Mouse (Mus musculus) forebrain, embryonic 13.5 days (tissue): ENCODE data around the gene Phf7. TPM values are rescaled to one million over a fixed set of nuclear protein-coding genes. Genes with fewer than 3 reads are reported as not detected.

Experiments used
- ATAC-seq: fragments of 200-750 bp; cut with Nextera tagmentation; 2 replicates; pipeline ENCODE4 v1.8.0; 2017
- H3K27ac ChIP-seq: fragments of 300-500 bp; sonication (generic); 2 replicates; pipeline ENCODE4 v1.5.1; 2015; ENCODE audit warnings: inconsistent platforms, mild to moderate bottlenecking, moderate library complexity
- H3K27me3 ChIP-seq: fragments of 300-500 bp; sonication (generic); 2 replicates; pipeline ENCODE4 v1.6.1; 2015; ENCODE audit warnings: mild to moderate bottlenecking, inconsistent platforms
- H3K36me3 ChIP-seq: fragments of 300-500 bp; sonication (generic); 2 replicates; pipeline ENCODE4 v1.6.1; 2015; ENCODE audit warnings: mild to moderate bottlenecking, inconsistent platforms; ENCODE audit not compliant: poor library complexity, severe bottlenecking
- H3K4me1 ChIP-seq: fragments of 300-500 bp; sonication (generic); 2 replicates; pipeline ENCODE4 v1.6.1; 2015; ENCODE audit warnings: inconsistent platforms
- H3K4me2 ChIP-seq: fragments of 300-500 bp; sonication (generic); 2 replicates; pipeline ENCODE4 v1.6.1; 2015; ENCODE audit warnings: inconsistent platforms, mild to moderate bottlenecking, moderate library complexity
- H3K4me3 ChIP-seq: fragments of 300-500 bp; sonication (generic); 2 replicates; pipeline ENCODE4 v1.5.1; 2015; ENCODE audit warnings: mild to moderate bottlenecking, inconsistent platforms
- H3K9ac ChIP-seq: fragments of 300-500 bp; sonication (generic); 2 replicates; pipeline ENCODE4 v1.6.1; 2015; ENCODE audit warnings: mild to moderate bottlenecking, inconsistent platforms
- H3K9me3 ChIP-seq: fragments of 300-500 bp; sonication (generic); replicated peaks from 2 replicates; pipeline ENCODE4 v1.6.1; 2016; ENCODE audit warnings: inconsistent platforms
- WGBS: fragments of 180-500 bp; shearing (Covaris S2); methylation state at CpG from one replicate; pipeline ENCODE4 v1.1.7; 2015; 5-methylcytosine and 5-hydroxymethylcytosine counted together
- polyA plus RNA-seq: library from polyadenylated mRNA; unstranded; fragments of >200 nt; fragmentation: Nextera tagmentation; extraction: Ambion mirVana; gene quantifications from 2 replicates; pipeline ENCODE4 v1.2.1, GENCODE M21; 2015

The Phf7 gene
- polyA plus RNA-seq, 1 experiment from 2014 or later: 14.7 TPM

- Histone ChIP-seq H3K9me3 (no peaks in the 10 kb centered on the region), H3K4me3 (no peak overlapping the region), H3K36me3 (peaks cover 84% of the 10 kb centered on the region), H3K9ac (no peak overlapping the region), H3K4me2 (no peak overlapping the region), H3K27ac (no peak overlapping the region; the same call in 1 of the 2 replicates), H3K27me3 (no peaks in the 10 kb centered on the region), H3K4me1 (peaks cover 12% of the 10 kb centered on the region; the same call in 1 of the 2 replicates)
- 75% methylated on average over 7 of the region's 7 CpGs for WGBS
- ATAC-seq: no peak
Measured at GRCm38 (mm10) chr14:31193791-31194190, 57.3 kb downstream of the Phf7 start.

DNA sequence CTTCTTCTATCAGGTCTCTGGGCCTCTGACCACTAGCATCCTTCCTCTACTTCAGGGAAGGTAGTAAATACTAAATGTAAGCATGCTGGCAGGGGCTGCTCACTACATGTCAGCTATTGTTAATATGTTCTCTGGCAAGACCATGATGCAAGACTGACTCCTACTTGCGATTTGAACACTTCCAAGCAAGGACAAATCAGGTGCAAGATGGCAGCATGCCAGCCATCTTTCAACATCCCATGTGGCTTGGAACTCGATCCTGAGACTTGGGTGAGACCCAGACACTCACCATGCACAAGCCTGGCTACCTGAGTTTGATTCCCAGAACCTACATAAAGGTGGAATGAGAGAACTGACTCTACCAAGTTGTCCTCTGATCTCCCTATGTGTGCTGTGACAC is 59.2 kb downstream of the Phf7 start:
- WGBS: 79% methylated on average over 2 of the region's 2 CpGs
- Histone ChIP-seq H3K36me3 (peaks cover 87% of the 10 kb centered on the region), H3K9ac (no peak overlapping the region), H3K27me3 (no peaks in the 10 kb centered on the region), H3K4me3 (no peak overlapping the region), H3K4me2 (no peak overlapping the region), H3K9me3 (no peaks in the 10 kb centered on the region), H3K27ac (no peak overlapping the region), H3K4me1 (0 out of 2 replicates have a peak, but pooled peaks cover 3% of the 10 kb centered on the region)
- ATAC-seq: no peak

GRCm38 (mm10) chr14:31189348-31189747 is 61.8 kb downstream of the Phf7 start:
- no peak overlapping the region for H3K4me3 ChIP-seq
- H3K4me1 ChIP-seq: no peaks in the 10 kb centered on the region
- no peaks in the 10 kb centered on the region for H3K27me3 ChIP-seq
- 94% methylated on average over 3 of the region's 3 CpGs for whole genome bisulfite sequencing
- H3K36me3 ChIP-seq: peaks cover 100% of the 10 kb centered on the region
- H3K9ac ChIP-seq: no peak overlapping the region
- no peaks in the 10 kb centered on the region for H3K9me3 ChIP-seq
- no peak for ATAC-seq
- H3K27ac ChIP-seq: no peak overlapping the region
- H3K4me2 ChIP-seq: no peak overlapping the region

GRCm38 (mm10) chr14:31188771-31189181 is 62.3 kb downstream of the Phf7 start:
- Histone ChIP-seq H3K27me3 (no peaks in the 10 kb centered on the region), H3K36me3 (peaks cover 100% of the 10 kb centered on the region), H3K4me2 (no peak overlapping the region), H3K27ac (no peak overlapping the region), H3K4me3 (no peak overlapping the region), H3K9ac (no peak overlapping the region), H3K4me1 (no peaks in the 10 kb centered on the region), H3K9me3 (no peaks in the 10 kb centered on the region)
- ATAC-seq: no peak
- WGBS: 62% methylated on average over 6 of the region's 6 CpGs

Other genes with a start within 250 kb of the Phf7 start
- gene Glt8d1, start 249.9 kb downstream of the Phf7 start, polyA plus RNA-seq: 56.4 and 63.1 TPM in 2 replicates
- 294 and 323 TPM in 2 replicates for gene Spcs1, start 249.6 kb downstream of the Phf7 start, polyA plus RNA-seq
- gene Pbrm1, start 232.2 kb downstream of the Phf7 start, polyA plus RNA-seq: 166 and 170 TPM in 2 replicates
- gene Gnl3, start 232.2 kb downstream of the Phf7 start, polyA plus RNA-seq: 76.7 and 80.8 TPM in 2 replicates
- 76.6 and 82.2 TPM in 2 replicates for gene Smim4, start 122.4 kb downstream of the Phf7 start, polyA plus RNA-seq
- gene Nt5dc2, start 120.3 kb downstream of the Phf7 start, polyA plus RNA-seq: 306 and 325 TPM in 2 replicates
- 13.5 and 16.3 TPM in 2 replicates for gene Stab1, start 82.7 kb downstream of the Phf7 start, polyA plus RNA-seq
- gene Tnnc1, start 43.0 kb downstream of the Phf7 start, polyA plus RNA-seq: 0.84 and 2.2 TPM in 2 replicates
- 298 and 341 TPM in 2 replicates for gene Nisch, start 34.4 kb downstream of the Phf7 start, polyA plus RNA-seq
- gene Sema3g, start 33.5 kb downstream of the Phf7 start, polyA plus RNA-seq: 0.57 and 0.58 TPM in 2 replicates
- gene Bap1, start 133 bp upstream of the Phf7 start, polyA plus RNA-seq: 128 and 139 TPM in 2 replicates
- 3.8 and 5.1 TPM in 2 replicates for gene Dnah1, start 72.6 kb upstream of the Phf7 start, polyA plus RNA-seq
- 44.2 and 48.7 TPM in 2 replicates for gene Capn7, start 85.3 kb upstream of the Phf7 start, polyA plus RNA-seq
- gene Sh3bp5, start 184.8 kb upstream of the Phf7 start, polyA plus RNA-seq: 66.9 and 75.0 TPM in 2 replicates
- 13.9 and 14.4 TPM in 2 replicates for gene Eaf1, start 243.1 kb upstream of the Phf7 start, polyA plus RNA-seq
- 66.0 and 67.7 TPM in 2 replicates for gene Mettl6, start 243.7 kb upstream of the Phf7 start, polyA plus RNA-seq